Mouse (Mus musculus) midbrain, embryonic 11.5 days (tissue): Measurements from ENCODE around the gene Pikfyve. TPM values are rescaled to one million over a fixed set of nuclear protein-coding genes. Genes with fewer than 3 reads are reported as not detected.

Experiments used
- ATAC-seq: fragments of 200-750 bp; cut with Nextera tagmentation; 2 replicates; pipeline ENCODE4 v1.8.0; 2017; ENCODE audit warnings: moderate TSS enrichment, moderate library complexity; ENCODE audit not compliant: low FRiP score
- DNase-seq: peaks from one replicate; pipeline ENCODE4 v3.0.0; 2015; ENCODE audit warnings: low spot score; ENCODE audit errors: missing footprints
- H3K27ac ChIP-seq: fragments of 300-500 bp; sonication (generic); 2 replicates; pipeline ENCODE4 v1.5.1; 2014; ENCODE audit warnings: low read depth, low read length
- H3K27me3 ChIP-seq: fragments of 300-500 bp; sonication (generic); 2 replicates; pipeline ENCODE4 v1.6.1; 2014; ENCODE audit warnings: mild to moderate bottlenecking, low read length, moderate library complexity, mixed read lengths; ENCODE audit not compliant: control insufficient read depth, insufficient read depth
- H3K36me3 ChIP-seq: fragments of 300-500 bp; sonication (generic); 2 replicates; pipeline ENCODE4 v1.6.1; 2014; ENCODE audit warnings: mild to moderate bottlenecking, low read length, moderate library complexity, mixed read lengths; ENCODE audit not compliant: control insufficient read depth, insufficient read depth
- H3K4me1 ChIP-seq: fragments of 300-500 bp; sonication (generic); 2 replicates; pipeline ENCODE4 v1.6.1; 2014; ENCODE audit warnings: low read length; ENCODE audit not compliant: control insufficient read depth, insufficient read depth
- H3K4me2 ChIP-seq: fragments of 300-500 bp; sonication (generic); 2 replicates; pipeline ENCODE4 v1.6.1; 2014; ENCODE audit warnings: mild to moderate bottlenecking, moderate library complexity
- H3K4me3 ChIP-seq: fragments of 300-500 bp; sonication (generic); 2 replicates; pipeline ENCODE4 v1.5.1; 2014; ENCODE audit warnings: low read depth, low read length
- H3K9ac ChIP-seq: fragments of 300-500 bp; sonication (generic); 2 replicates; pipeline ENCODE4 v1.6.1; 2014; ENCODE audit warnings: low read length
- H3K9me3 ChIP-seq: fragments of 300-500 bp; sonication (generic); 2 replicates; pipeline ENCODE4 v1.6.1; 2016; ENCODE audit warnings: low read length; ENCODE audit not compliant: control insufficient read depth
- WGBS: fragments of 180-500 bp; shearing (Covaris S2); extraction: QIAGEN DNeasy Blood & Tissue Kit; methylation state at CpG from one replicate; pipeline ENCODE4 v1.1.7; 2014; 5-methylcytosine and 5-hydroxymethylcytosine counted together
- polyA plus RNA-seq: library from polyadenylated mRNA; unstranded; fragments of >200 nt; fragmentation: Nextera tagmentation; extraction: Ambion mirVana; gene quantifications from 2 replicates; pipeline ENCODE4 v1.2.1, GENCODE M21; 2014

Gene Pikfyve
- 17.1 and 20.1 TPM in 2 replicates for polyA plus RNA-seq

DNA sequence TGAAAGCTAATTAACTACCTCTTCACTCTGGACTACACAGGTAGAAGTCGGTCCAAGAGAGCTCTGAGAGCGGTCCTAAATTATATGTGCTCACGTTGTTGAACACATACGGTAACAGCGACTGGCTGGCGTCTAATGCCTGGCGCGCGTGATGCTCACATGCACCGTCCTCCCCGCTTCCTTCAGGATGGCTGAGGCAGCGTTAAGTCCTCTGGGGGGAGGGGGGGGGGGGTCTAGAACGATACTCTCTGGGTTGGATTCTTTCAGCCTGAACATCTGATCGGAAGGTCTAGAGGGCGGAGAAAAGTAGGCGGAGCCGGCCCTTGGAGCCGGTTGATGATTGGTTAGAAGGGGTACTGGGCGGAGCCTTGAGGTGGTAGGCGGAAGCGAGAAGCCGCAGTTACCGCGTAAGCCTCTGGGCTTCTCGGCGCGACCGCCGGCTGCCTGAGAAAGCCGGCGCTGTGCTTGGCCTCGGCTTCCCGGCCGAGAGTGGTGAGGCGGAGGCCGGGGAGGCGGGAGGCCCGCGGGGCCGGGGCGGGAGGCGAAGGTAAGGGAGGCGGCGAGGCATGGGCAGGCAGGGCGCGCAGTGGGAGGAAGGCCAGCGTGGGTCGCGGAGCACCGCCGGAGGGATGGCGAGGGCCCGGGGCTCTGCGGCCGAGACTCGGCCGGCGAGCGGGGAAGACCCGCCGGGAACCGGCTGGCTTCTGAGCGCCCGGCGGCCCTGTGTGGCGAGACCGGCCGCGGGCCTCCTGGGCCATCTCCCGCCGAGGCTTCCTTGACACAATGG, at the start of gene Pikfyve, which contains the start of gene Idh1:
Pikfyve (plus strand) TSS at position 397 of the 787 bp plus-strand sequence.
Idh1 (minus strand) TSS at position 214 of the 787 bp plus-strand sequence.
- H3K27me3 ChIP-seq: no peaks in the 10 kb centered on the region
- peak within 1 kb of the TSS; percentile 74 for H3K4me2 ChIP-seq
- peak within 1 kb of the TSS; percentile 68 for H3K27ac ChIP-seq
- peaks cover 13% of the 10 kb centered on the region for H3K4me1 ChIP-seq
- H3K9me3 ChIP-seq: no peaks in the 10 kb centered on the region
- under 1% methylated on average over 64 of the region's 71 CpGs for WGBS
- ATAC-seq (peak; percentile 100), DNase-seq (peak; percentile 100)
- H3K9ac ChIP-seq: peak within 1 kb of the TSS; percentile 92
- H3K36me3 ChIP-seq: no peaks in the 10 kb centered on the region
- peak within 1 kb of the TSS; percentile 89 for H3K4me3 ChIP-seq

DNA sequence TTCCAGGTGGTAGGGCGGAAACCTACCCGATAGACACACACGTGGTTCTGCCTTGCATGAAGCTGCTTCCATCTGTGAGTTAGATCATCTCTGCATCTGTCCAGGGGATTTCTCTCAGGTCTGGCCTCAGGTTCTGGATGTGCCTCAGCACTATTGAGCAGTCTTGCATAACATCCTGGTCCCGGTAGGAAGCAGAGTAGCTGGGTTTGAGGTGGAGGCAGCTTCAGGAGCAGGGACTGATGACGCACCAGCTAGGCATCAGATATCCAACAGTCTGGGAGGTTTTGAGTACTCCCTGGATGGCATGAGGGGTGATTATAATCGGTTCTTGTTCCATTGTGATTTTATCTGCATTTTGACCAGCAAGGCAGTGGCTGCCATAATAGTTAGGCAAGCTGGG, 48.9 kb upstream of the Pikfyve start:
- Histone ChIP-seq H3K4me1 (no peaks in the 10 kb centered on the region), H3K4me3 (no peak overlapping the region), H3K36me3 (no peaks in the 10 kb centered on the region), H3K27me3 (no peaks in the 10 kb centered on the region), H3K9ac (no peak overlapping the region), H3K27ac (no peak overlapping the region), H3K9me3 (no peaks in the 10 kb centered on the region), H3K4me2 (no peak overlapping the region)
- ATAC-seq (no peak), DNase-seq (no peak)
- WGBS: 89% methylated on average over 6 of the region's 6 CpGs

DNA sequence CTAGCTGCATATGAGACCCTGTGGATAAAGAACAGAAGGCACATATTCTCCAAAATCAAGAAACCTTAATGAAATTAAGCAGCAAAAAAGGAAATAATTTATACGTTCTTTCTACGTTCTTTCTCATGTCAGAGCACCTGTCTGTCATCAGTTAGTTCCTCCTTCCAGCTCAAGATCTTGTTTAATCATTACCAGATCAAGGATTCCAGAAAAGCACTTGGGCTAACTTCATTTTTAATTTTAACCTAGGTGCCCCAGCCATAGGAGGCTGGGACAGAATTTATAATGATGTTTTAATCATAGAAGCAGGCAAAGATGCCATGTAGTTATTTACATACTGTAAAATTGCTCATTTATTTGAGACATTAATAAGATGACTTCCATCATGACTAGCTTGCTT, 41.7 kb upstream of the Pikfyve start:
- Histone ChIP-seq H3K4me2 (no peak overlapping the region), H3K27me3 (no peaks in the 10 kb centered on the region), H3K27ac (no peak overlapping the region), H3K9me3 (no peaks in the 10 kb centered on the region), H3K36me3 (no peaks in the 10 kb centered on the region), H3K4me1 (no peaks in the 10 kb centered on the region), H3K4me3 (no peak overlapping the region), H3K9ac (no peak overlapping the region)
- DNase-seq (no peak), ATAC-seq (no peak)
- 93% methylated on average over 2 of the region's 2 CpGs for WGBS

DNA sequence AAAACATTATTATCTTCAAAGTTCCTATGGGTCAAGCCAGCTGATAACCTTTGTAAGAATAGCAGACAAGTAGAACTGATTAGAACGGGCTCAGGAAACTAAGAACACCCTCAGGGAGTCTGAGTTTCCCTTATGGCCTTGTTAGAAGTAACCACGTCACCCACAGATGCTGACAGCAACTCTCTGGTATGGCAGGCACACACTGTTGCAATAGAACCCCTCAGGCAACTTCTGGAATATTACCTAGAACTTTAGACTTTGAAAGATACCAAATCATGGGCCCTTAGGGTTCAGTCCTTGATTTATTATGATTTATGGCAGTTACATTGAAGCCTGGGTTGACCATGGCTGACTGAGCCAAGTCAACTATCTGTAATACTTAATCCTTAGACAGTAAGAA, 39.9 kb upstream of the Pikfyve start:
- WGBS: 73% methylated on average over 2 of the region's 2 CpGs
- ATAC-seq (no peak), DNase-seq (peak; percentile 4)
- no peaks in the 10 kb centered on the region for H3K9me3 ChIP-seq
- H3K9ac ChIP-seq: no peak overlapping the region
- no peak overlapping the region for H3K4me2 ChIP-seq
- H3K27me3 ChIP-seq: no peaks in the 10 kb centered on the region
- H3K4me1 ChIP-seq: no peaks in the 10 kb centered on the region
- H3K4me3 ChIP-seq: no peak overlapping the region
- H3K36me3 ChIP-seq: no peaks in the 10 kb centered on the region
- no peak overlapping the region for H3K27ac ChIP-seq

DNA sequence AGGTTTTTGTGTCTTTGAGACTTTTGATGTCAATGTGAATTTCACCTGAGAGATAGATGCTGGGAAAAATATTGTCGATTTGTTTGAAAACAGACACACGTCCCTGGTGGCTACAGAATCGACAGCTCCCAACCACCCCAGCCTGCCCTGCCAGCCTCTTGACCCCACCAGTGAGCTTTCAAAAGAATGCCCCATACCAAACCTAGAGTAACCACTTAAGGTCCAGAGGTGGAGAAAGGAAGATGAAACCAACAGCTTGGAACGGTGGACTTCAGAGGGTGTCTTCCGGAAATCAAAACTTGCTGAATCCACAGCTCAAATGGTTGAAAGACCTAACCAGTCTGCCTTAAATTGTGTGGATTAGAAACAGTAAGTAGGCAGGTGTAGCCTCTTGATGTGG, 39.2 kb upstream of the Pikfyve start:
- Histone ChIP-seq H3K9ac (no peak overlapping the region), H3K27me3 (no peaks in the 10 kb centered on the region), H3K4me3 (no peak overlapping the region), H3K27ac (no peak overlapping the region), H3K9me3 (no peaks in the 10 kb centered on the region), H3K36me3 (no peaks in the 10 kb centered on the region), H3K4me2 (no peak overlapping the region), H3K4me1 (no peaks in the 10 kb centered on the region)
- ATAC-seq (no peak), DNase-seq (no peak)
- WGBS: 93% methylated on average over 5 of the region's 5 CpGs

DNA sequence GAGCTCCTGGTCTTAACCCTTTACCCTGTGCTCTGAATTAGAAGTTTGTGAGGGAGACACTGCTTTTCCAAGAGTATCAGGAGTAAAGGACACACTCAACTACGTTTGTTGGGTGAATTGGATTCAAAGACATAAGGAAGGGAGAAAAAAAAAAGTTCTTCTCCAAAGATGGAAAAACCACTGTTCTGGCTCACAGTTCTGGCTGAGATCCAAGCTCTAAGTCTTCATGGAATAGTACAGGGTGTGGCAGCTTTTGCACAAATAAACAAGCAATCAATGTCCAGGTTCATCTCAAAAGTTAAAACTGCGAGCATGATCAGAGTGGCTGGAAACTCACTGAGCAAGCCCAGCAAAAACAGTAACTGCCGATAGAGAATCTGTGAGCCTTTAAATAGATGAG, 38.5 kb upstream of the Pikfyve start:
- H3K36me3 ChIP-seq: no peaks in the 10 kb centered on the region
- H3K4me1 ChIP-seq: no peaks in the 10 kb centered on the region
- ATAC-seq (no peak), DNase-seq (peak; percentile 28)
- no peak overlapping the region for H3K27ac ChIP-seq
- no peaks in the 10 kb centered on the region for H3K9me3 ChIP-seq
- no peak overlapping the region for H3K4me3 ChIP-seq
- 88% methylated on average over 3 of the region's 3 CpGs for WGBS
- H3K27me3 ChIP-seq: no peaks in the 10 kb centered on the region
- no peak overlapping the region for H3K9ac ChIP-seq
- no peak overlapping the region for H3K4me2 ChIP-seq

DNA sequence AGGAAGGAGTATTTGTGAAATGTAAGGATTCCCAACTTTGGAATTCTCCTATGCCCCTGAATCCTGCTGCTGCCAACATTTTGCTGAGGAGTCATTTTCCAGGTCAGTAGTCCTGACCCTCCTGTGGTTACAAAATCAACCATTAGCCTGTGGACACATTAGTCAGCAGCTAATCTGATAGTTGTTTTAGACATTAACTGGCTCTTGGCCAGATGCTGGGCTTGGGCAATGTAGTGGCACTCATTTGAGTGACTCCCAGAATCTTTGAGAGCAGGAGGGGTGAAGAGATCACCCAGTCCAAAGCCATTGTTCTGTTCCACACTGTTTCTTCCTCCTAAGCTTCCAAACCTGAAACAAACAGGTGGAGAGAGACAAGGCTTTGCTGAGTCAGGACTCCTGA, 31.7 kb upstream of the Pikfyve start:
- no peak for DNase-seq
- Histone ChIP-seq H3K9me3 (no peaks in the 10 kb centered on the region), H3K4me2 (no peak overlapping the region), H3K4me1 (no peaks in the 10 kb centered on the region), H3K4me3 (no peak overlapping the region), H3K9ac (no peak overlapping the region), H3K27me3 (no peaks in the 10 kb centered on the region), H3K27ac (no peak overlapping the region), H3K36me3 (peaks cover 3% of the 10 kb centered on the region)
- ATAC-seq: no peak

DNA sequence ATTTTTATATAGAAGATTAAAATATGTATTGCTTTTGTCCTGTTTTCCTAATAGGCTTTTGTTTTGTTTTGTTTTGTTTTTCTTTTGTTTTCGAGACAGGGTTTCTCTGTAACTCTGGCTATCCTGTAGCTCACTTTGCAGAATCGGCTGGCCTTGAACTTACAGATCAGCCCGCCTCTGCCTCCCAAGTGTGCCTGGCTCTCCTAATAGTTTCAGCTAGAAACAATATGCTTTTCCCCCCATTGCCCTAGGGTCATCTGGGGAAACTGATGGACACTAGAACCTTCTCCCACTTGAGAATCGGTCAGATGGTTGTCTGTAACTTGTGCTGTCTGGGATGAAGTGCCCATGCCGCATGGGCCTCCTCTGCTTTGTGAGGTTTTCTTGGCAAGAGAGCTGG, 30.4 kb upstream of the Pikfyve start:
- Histone ChIP-seq H3K4me1 (no peaks in the 10 kb centered on the region), H3K4me2 (no peak overlapping the region), H3K27me3 (no peaks in the 10 kb centered on the region), H3K9ac (no peak overlapping the region), H3K27ac (no peak overlapping the region), H3K4me3 (no peak overlapping the region), H3K36me3 (peaks cover 14% of the 10 kb centered on the region), H3K9me3 (no peaks in the 10 kb centered on the region)
- ATAC-seq (no peak), DNase-seq (peak; percentile 73)
- WGBS: 85% methylated on average over 5 of the region's 5 CpGs

DNA sequence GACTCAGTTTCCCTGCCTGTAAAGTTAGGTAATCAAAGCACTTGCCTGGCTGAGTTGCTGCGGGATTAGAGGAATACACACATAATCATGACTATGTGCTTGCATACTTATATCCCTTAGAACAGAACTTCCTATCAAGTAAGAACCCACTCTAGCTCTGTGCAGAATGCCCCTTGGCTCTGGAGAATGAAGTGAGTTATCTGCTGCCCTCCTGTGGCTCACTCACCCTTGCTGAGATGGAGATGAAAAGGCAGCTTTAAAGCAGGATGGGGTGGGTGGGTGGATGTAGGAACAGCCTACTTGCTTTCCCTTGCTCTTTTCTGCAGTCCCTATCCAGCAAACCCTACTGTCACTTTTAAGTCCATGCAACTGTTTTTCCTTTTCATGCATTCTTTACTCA, 24.3 kb upstream of the Pikfyve start:
- Histone ChIP-seq H3K4me1 (no peaks in the 10 kb centered on the region), H3K36me3 (peaks cover 43% of the 10 kb centered on the region), H3K4me3 (no peak overlapping the region), H3K4me2 (no peak overlapping the region), H3K27me3 (no peaks in the 10 kb centered on the region), H3K9ac (no peak overlapping the region), H3K27ac (no peak overlapping the region), H3K9me3 (no peaks in the 10 kb centered on the region)
- DNase-seq: no peak
- ATAC-seq: no peak
- WGBS: 100% methylated on average over 1 of the region's 1 CpGs
